In the genomic region with DNA sequence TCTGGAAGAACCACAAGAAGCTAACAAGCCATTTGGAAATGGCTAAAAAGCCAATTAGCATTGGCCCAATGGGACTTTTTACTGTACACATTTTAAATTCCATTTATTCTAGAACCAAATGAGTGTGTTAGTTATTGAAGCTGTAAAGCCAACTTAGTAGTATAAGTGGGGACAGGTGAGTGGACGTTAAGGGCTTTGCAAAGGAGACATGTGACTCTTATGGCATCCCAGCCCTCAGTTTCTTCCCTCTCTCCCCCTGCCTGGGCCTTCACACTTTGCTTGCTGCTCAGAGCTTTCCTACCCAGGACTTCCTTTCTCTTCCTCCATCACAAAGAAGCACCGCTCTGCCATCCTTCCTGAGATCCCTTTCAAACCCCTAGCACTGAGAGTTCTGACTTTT, we compare ENCODE assay signal across 15 mouse cellular contexts.
"Had no signal": no experiment of that assay in that cellular context is flagged by ENCODE, and none has a peak within 500 bp of the region (broad histone marks: within the 10 kb centered on the region; RNA-seq: fewer than 3 reads in every experiment).

No protein-coding gene starts in this region.

- ATAC-seq: liver, postnatal 0 days; midbrain, embryonic 13.5 days; midbrain, embryonic 15.5 days had no signal

- H3K4me1 ChIP-seq: liver, embryonic 13.5 days; liver, embryonic 15.5 days; megakaryocyte, embryonic 14.5 days; midbrain, embryonic 13.5 days; midbrain, embryonic 15.5 days; neural tube, embryonic 12.5 days; stomach, embryonic 15.5 days had no signal

- H3K9me3 ChIP-seq: liver, embryonic 13.5 days; liver, embryonic 15.5 days; megakaryocyte, embryonic 14.5 days; midbrain, embryonic 13.5 days; midbrain, embryonic 15.5 days; neural tube, embryonic 12.5 days; stomach, embryonic 15.5 days had no signal

- H3K27ac ChIP-seq: liver, embryonic 13.5 days; liver, embryonic 15.5 days; macrophage; midbrain, embryonic 13.5 days; midbrain, embryonic 15.5 days; neural tube, embryonic 12.5 days; stomach, embryonic 15.5 days; stomach, postnatal 0 days had no signal

- H3K36me3 ChIP-seq: liver, embryonic 13.5 days; liver, embryonic 15.5 days; midbrain, embryonic 13.5 days; midbrain, embryonic 15.5 days; neural tube, embryonic 12.5 days; stomach, embryonic 15.5 days had no signal

- H3K9ac ChIP-seq: liver, embryonic 13.5 days; liver, embryonic 15.5 days; liver, postnatal 0 days; midbrain, embryonic 13.5 days; midbrain, embryonic 15.5 days; neural tube, embryonic 12.5 days; stomach, embryonic 15.5 days had no signal

- H3K4me2 ChIP-seq: liver, embryonic 13.5 days; liver, embryonic 15.5 days; midbrain, embryonic 11.5 days; midbrain, embryonic 13.5 days; midbrain, embryonic 15.5 days; neural tube, embryonic 12.5 days; stomach, embryonic 15.5 days had no signal

- H3K4me3 ChIP-seq: liver, embryonic 13.5 days; liver, embryonic 15.5 days; megakaryocyte, embryonic 14.5 days; midbrain, embryonic 13.5 days; midbrain, embryonic 15.5 days; neural tube, embryonic 12.5 days; stomach, embryonic 15.5 days had no signal

- H3K27me3 ChIP-seq: liver, embryonic 13.5 days; liver, embryonic 15.5 days; megakaryocyte, embryonic 14.5 days; midbrain, embryonic 13.5 days; midbrain, embryonic 15.5 days; neural tube, embryonic 12.5 days; stomach, embryonic 15.5 days had no signal

- DNase-seq: liver, embryonic 13.5 days; liver, postnatal 0 days; right cerebral cortex, postnatal 14 days; thymus, adult 18-20 months; thymus, postnatal 14 days; thymus, postnatal 36 days had no signal
